ENCODE assay signal across 8 mouse cellular contexts in the genomic region with DNA sequence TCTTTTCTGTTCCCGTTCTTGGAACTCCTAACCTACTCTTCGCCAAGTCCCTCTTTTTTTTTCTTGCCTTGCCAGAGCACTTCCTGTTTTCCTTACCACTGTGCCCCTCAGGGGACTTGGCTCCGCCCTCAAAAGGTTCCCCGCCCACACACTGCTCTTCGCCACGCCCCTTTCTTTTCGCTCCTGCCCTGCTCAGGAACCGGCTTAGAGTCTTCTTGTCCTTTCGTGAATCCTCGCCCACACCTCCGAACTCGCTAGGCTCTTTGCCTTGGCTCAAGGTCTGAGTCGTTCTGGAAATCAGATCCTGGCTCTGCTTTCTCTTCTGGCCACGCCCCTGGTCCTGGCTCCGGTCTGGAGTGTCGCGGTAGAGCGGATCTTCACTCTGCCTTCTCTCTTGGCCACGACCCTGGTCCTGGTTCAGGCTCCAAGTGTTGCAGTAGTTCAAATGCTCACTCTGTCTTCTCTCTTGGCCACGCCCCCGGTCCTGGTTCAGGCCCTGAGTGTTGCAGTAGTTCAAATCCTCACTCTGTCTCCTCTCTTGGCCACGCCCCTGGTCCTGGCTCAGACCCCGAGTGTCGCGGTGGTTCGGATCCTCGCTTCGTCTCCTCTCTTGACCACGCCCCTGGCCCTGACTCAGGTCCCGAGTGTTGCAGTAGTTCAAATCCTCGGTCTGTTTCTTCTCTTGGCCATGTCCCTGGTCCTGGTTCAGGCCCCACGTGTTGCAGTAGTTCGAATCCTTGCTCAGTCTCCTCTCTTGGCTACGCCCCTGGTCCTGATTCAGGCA. TPM values are rescaled to one million over a fixed set of nuclear protein-coding genes. Genes with fewer than 3 reads are reported as not detected.
A peak's percentile ranks its signal among the peaks of the same experiment; 100 is the strongest.
DNase-seq lines count a peak whose midpoint lies in the region; ATAC-seq and TF ChIP-seq lines count a peak whose summit lies in the region.

No protein-coding gene starts in this region.

- no peaks in the 10 kb centered on the region for H3K79me2 ChIP-seq in myocyte (ENCODE audit: control insufficient read depth, insufficient read depth)

- H3K4me2 ChIP-seq in embryonic facial prominence, embryonic 15.5 days (replicated peaks) = peak overlapping the region; percentile 53
- peak overlapping the region; percentile 37 for H3K4me2 ChIP-seq in kidney, embryonic 14.5 days (replicated peaks; ENCODE audit: low read depth, low read length)
- peak overlapping the region; percentile 67 for H3K4me2 ChIP-seq in liver, embryonic 11.5 days
- peak overlapping the region; percentile 81 for H3K4me2 ChIP-seq in myocyte (ENCODE audit: low read depth)
- peak overlapping the region; percentile 23 for H3K4me2 ChIP-seq in stomach, postnatal 0 days (replicated peaks; ENCODE audit: low read depth)

- TF ChIP-seq CTCF in stomach, postnatal 0 days (IDR thresholded peaks at IDR 0.05; ENCODE audit: low read depth) = no peak

- H3K9ac ChIP-seq in embryonic facial prominence, embryonic 15.5 days = no peak overlapping the region; the same call in 1 of the 2 replicates
- no peak overlapping the region for H3K9ac ChIP-seq in kidney, embryonic 14.5 days (ENCODE audit: low read depth, low read length)
- H3K9ac ChIP-seq in liver, embryonic 11.5 days (ENCODE audit: low read depth, low read length) = no peak overlapping the region
- peak overlapping the region; percentile 0; the same call in 1 of the 2 replicates for H3K9ac ChIP-seq in stomach, postnatal 0 days (ENCODE audit: low read length)

- peak overlapping the region; percentile 43 for H3K4me3 ChIP-seq in embryonic facial prominence, embryonic 15.5 days (replicated peaks)
- H3K4me3 ChIP-seq in kidney, embryonic 14.5 days (ENCODE audit: low read length) = peak overlapping the region; percentile 28
- peak overlapping the region; percentile 37 for H3K4me3 ChIP-seq in liver, embryonic 11.5 days (ENCODE audit: low read depth, low read length)
- H3K4me3 ChIP-seq in myocyte = peak overlapping the region; percentile 22
- peak overlapping the region; percentile 24 for H3K4me3 ChIP-seq in stomach, postnatal 0 days (ENCODE audit: low read depth, low read length)

- peak; percentile 82 for ATAC-seq in embryonic facial prominence, embryonic 15.5 days (ENCODE audit: insufficient number of reproducible peaks, low FRiP score, low TSS enrichment, low read depth)
- ATAC-seq in kidney, embryonic 14.5 days (ENCODE audit: low FRiP score, low TSS enrichment) = peak; percentile 78
- ATAC-seq in liver, embryonic 11.5 days (replicated peaks; ENCODE audit: low FRiP score) = peak; percentile 86
- peak; percentile 88 for ATAC-seq in stomach, postnatal 0 days (ENCODE audit: low FRiP score, low TSS enrichment)

- no peaks in the 10 kb centered on the region for H3K36me3 ChIP-seq in embryonic facial prominence, embryonic 15.5 days
- no peaks in the 10 kb centered on the region for H3K36me3 ChIP-seq in kidney, embryonic 14.5 days (ENCODE audit: control insufficient read depth, insufficient read depth, low read length)
- no peaks in the 10 kb centered on the region for H3K36me3 ChIP-seq in liver, embryonic 11.5 days (ENCODE audit: control insufficient read depth, insufficient read depth, low read length)
- H3K36me3 ChIP-seq in myocyte (ENCODE audit: control insufficient read depth, insufficient read depth) = no peaks in the 10 kb centered on the region
- no peaks in the 10 kb centered on the region for H3K36me3 ChIP-seq in stomach, postnatal 0 days (ENCODE audit: control insufficient read depth, insufficient read depth, low read length)

- peak overlapping the region; percentile 86 for H3K27ac ChIP-seq in embryonic facial prominence, embryonic 15.5 days (replicated peaks)
- peak overlapping the region; percentile 8; the same call in 1 of the 2 replicates for H3K27ac ChIP-seq in kidney, embryonic 14.5 days (ENCODE audit: low read depth, low read length)
- H3K27ac ChIP-seq in liver, embryonic 11.5 days (ENCODE audit: low read depth, low read length) = no peak overlapping the region
- peak overlapping the region; percentile 69 for H3K27ac ChIP-seq in stomach, postnatal 0 days (replicated peaks)

- H3K27me3 ChIP-seq in embryonic facial prominence, embryonic 15.5 days = no peaks in the 10 kb centered on the region
- no peaks in the 10 kb centered on the region for H3K27me3 ChIP-seq in kidney, embryonic 14.5 days (ENCODE audit: control insufficient read depth, insufficient read depth, low read length)
- no peaks in the 10 kb centered on the region for H3K27me3 ChIP-seq in liver, embryonic 11.5 days (replicated peaks; ENCODE audit: control insufficient read depth, insufficient read depth, low read length)
- no peaks in the 10 kb centered on the region for H3K27me3 ChIP-seq in myocyte (ENCODE audit: control insufficient read depth, insufficient read depth, insufficient read length)
- H3K27me3 ChIP-seq in stomach, postnatal 0 days (ENCODE audit: control insufficient read depth, insufficient read depth, low read length) = no peaks in the 10 kb centered on the region

- TF ChIP-seq POLR2A in myocyte (IDR thresholded peaks at IDR 0.05; ENCODE audit: insufficient read length, low read depth) = no peak

- no peak overlapping the region for H3ac ChIP-seq in myocyte (ENCODE audit: control insufficient read depth, insufficient read length)

- H3K9me3 ChIP-seq in embryonic facial prominence, embryonic 15.5 days (replicated peaks) = no peaks in the 10 kb centered on the region
- H3K9me3 ChIP-seq in kidney, embryonic 14.5 days (ENCODE audit: control insufficient read depth, low read length) = peaks cover 3% of the 10 kb centered on the region; the same call in 1 of the 2 replicates
- H3K9me3 ChIP-seq in liver, embryonic 11.5 days (ENCODE audit: control insufficient read depth, low read length) = no peaks in the 10 kb centered on the region
- 0 out of 2 replicates have a peak, but pooled peaks cover 2% of the 10 kb centered on the region for H3K9me3 ChIP-seq in stomach, postnatal 0 days (ENCODE audit: control insufficient read depth, low read length)

- peak; percentile 94 to 95 for DNase-seq in B cell, adult 2 months
- peak; percentile 71 for DNase-seq in adrenal gland, postnatal 25 days
- DNase-seq in heart, adult 9 months (ENCODE audit: low spot score in 2 of 2) = peak; percentile 91 to 93
- peak; percentile 85 for DNase-seq in liver, embryonic 11.5 days (ENCODE audit: low spot score)
- DNase-seq in stomach, postnatal 0 days (ENCODE audit: low spot score) = peak; percentile 91

- no peak for TF ChIP-seq EP300 in stomach, postnatal 0 days (optimal IDR thresholded peaks at IDR 0.05)

- peaks cover 18% of the 10 kb centered on the region for H3K4me1 ChIP-seq in embryonic facial prominence, embryonic 15.5 days
- no peaks in the 10 kb centered on the region for H3K4me1 ChIP-seq in kidney, embryonic 14.5 days (ENCODE audit: control insufficient read depth, insufficient read depth, low read length)
- peaks cover 10% of the 10 kb centered on the region for H3K4me1 ChIP-seq in liver, embryonic 11.5 days (replicated peaks; ENCODE audit: control insufficient read depth, insufficient read depth, low read length)
- H3K4me1 ChIP-seq in stomach, postnatal 0 days (replicated peaks; ENCODE audit: control insufficient read depth, insufficient read depth) = no peaks in the 10 kb centered on the region

- 4% methylated on average over 34 of the region's 34 CpGs for WGBS in embryonic facial prominence, embryonic 15.5 days
- WGBS in kidney, embryonic 14.5 days = 5% methylated on average over 34 of the region's 34 CpGs
- 3% methylated on average over 34 of the region's 34 CpGs for WGBS in liver, embryonic 11.5 days
- 4% methylated on average over 34 of the region's 34 CpGs for WGBS in stomach, postnatal 0 days

RNA-seq across cellular contexts. Expression of gene Catsperg1, which starts 2.2 kb away (rescaled TPM):
- 0.67 and 2.8 TPM in 2 replicates for total RNA-seq in adrenal gland, postnatal 25 days (2021)
- polyA plus RNA-seq in embryonic facial prominence, embryonic 15.5 days (2015; fragmentation: Nextera tagmentation; extraction: Ambion mirVana) = 1.1 and 1.3 TPM in 2 replicates
- polyA plus RNA-seq in kidney, embryonic 14.5 days (2014; fragmentation: Nextera tagmentation; extraction: Ambion mirVana) = 0.61 and 0.97 TPM in 2 replicates
- polyA plus RNA-seq in liver, embryonic 11.5 days (2014; fragmentation: Nextera tagmentation; extraction: Ambion mirVana) = 0.31 and 0.64 TPM in 2 replicates
- polyA plus RNA-seq in myocyte (2012; fragmentation: generic; extraction: Trizol) = not detected
- polyA plus RNA-seq in stomach, postnatal 0 days (2015; fragmentation: Nextera tagmentation; extraction: Ambion mirVana) = 0.29 and 0.65 TPM in 2 replicates

RNA-seq across cellular contexts. Expression of gene Kcnk6, which starts 20.7 kb away (rescaled TPM):
- total RNA-seq in adrenal gland, postnatal 25 days (2021) = 1.1 and 1.6 TPM in 2 replicates
- polyA plus RNA-seq in embryonic facial prominence, embryonic 15.5 days (2015; fragmentation: Nextera tagmentation; extraction: Ambion mirVana) = 3.3 and 4.2 TPM in 2 replicates
- polyA plus RNA-seq in kidney, embryonic 14.5 days (2014; fragmentation: Nextera tagmentation; extraction: Ambion mirVana) = 0.62 and 1.0 TPM in 2 replicates
- polyA plus RNA-seq in liver, embryonic 11.5 days (2014; fragmentation: Nextera tagmentation; extraction: Ambion mirVana) = 2.0 and 2.6 TPM in 2 replicates
- polyA plus RNA-seq in myocyte (2012; fragmentation: generic; extraction: Trizol) = 0.01 TPM
- 2.4 and 3.0 TPM in 2 replicates for polyA plus RNA-seq in stomach, postnatal 0 days (2015; fragmentation: Nextera tagmentation; extraction: Ambion mirVana)

RNA-seq across cellular contexts. Expression of gene Yif1b, which starts 26.5 kb away (rescaled TPM):
- 43.6 and 49.3 TPM in 2 replicates for total RNA-seq in adrenal gland, postnatal 25 days (2021)
- 121 TPM in 2 replicates for polyA plus RNA-seq in embryonic facial prominence, embryonic 15.5 days (2015; fragmentation: Nextera tagmentation; extraction: Ambion mirVana)
- 120 and 132 TPM in 2 replicates for polyA plus RNA-seq in kidney, embryonic 14.5 days (2014; fragmentation: Nextera tagmentation; extraction: Ambion mirVana)
- 95.7 and 101 TPM in 2 replicates for polyA plus RNA-seq in liver, embryonic 11.5 days (2014; fragmentation: Nextera tagmentation; extraction: Ambion mirVana)
- 166 TPM for polyA plus RNA-seq in myocyte (2012; fragmentation: generic; extraction: Trizol)
- polyA plus RNA-seq in stomach, postnatal 0 days (2015; fragmentation: Nextera tagmentation; extraction: Ambion mirVana) = 62.8 and 74.1 TPM in 2 replicates

RNA-seq across cellular contexts. Expression of gene Psmd8, which starts 31.1 kb away (rescaled TPM):
- 176 and 192 TPM in 2 replicates for total RNA-seq in adrenal gland, postnatal 25 days (2021)
- polyA plus RNA-seq in embryonic facial prominence, embryonic 15.5 days (2015; fragmentation: Nextera tagmentation; extraction: Ambion mirVana) = 259 and 275 TPM in 2 replicates
- 281 and 283 TPM in 2 replicates for polyA plus RNA-seq in kidney, embryonic 14.5 days (2014; fragmentation: Nextera tagmentation; extraction: Ambion mirVana)
- 231 and 235 TPM in 2 replicates for polyA plus RNA-seq in liver, embryonic 11.5 days (2014; fragmentation: Nextera tagmentation; extraction: Ambion mirVana)
- 404 TPM for polyA plus RNA-seq in myocyte (2012; fragmentation: generic; extraction: Trizol)
- polyA plus RNA-seq in stomach, postnatal 0 days (2015; fragmentation: Nextera tagmentation; extraction: Ambion mirVana) = 262 and 269 TPM in 2 replicates

RNA-seq across cellular contexts. Expression of gene 2200002D01Rik, which starts 36.7 kb away (rescaled TPM):
- total RNA-seq in adrenal gland, postnatal 25 days (2021) = 0.86 and 2.0 TPM in 2 replicates
- 11.5 and 12.2 TPM in 2 replicates for polyA plus RNA-seq in embryonic facial prominence, embryonic 15.5 days (2015; fragmentation: Nextera tagmentation; extraction: Ambion mirVana)
- 5.2 and 8.3 TPM in 2 replicates for polyA plus RNA-seq in kidney, embryonic 14.5 days (2014; fragmentation: Nextera tagmentation; extraction: Ambion mirVana)
- 3.2 and 4.4 TPM in 2 replicates for polyA plus RNA-seq in liver, embryonic 11.5 days (2014; fragmentation: Nextera tagmentation; extraction: Ambion mirVana)
- polyA plus RNA-seq in myocyte (2012; fragmentation: generic; extraction: Trizol) = 42.4 TPM
- 192 and 201 TPM in 2 replicates for polyA plus RNA-seq in stomach, postnatal 0 days (2015; fragmentation: Nextera tagmentation; extraction: Ambion mirVana)

Comparison
In these comparisons a context has a peak if more than half of its experiments do, and no peak if none do; other contexts are left out.
1. H3K4me2 ChIP-seq: peak in every context shown above with its lines; median percentile 81 in myocyte; 67 in liver, embryonic 11.5 days; 53 in embryonic facial prominence, embryonic 15.5 days; 37 in kidney, embryonic 14.5 days; 23 in stomach, postnatal 0 days.